Mouse (Mus musculus) fibroblast of lung, adult 2 months (primary cell): ENCODE measurements at regions not wholly inside any gene's neighbourhood (a gene's known extent, or its start where the extent isn't known, plus 50 kb on each side); places are given as distances from the start of the nearest gene placed in this dataset.

Experiments used
- DNase-seq: peaks from one replicate; pipeline ENCODE4 v3.0.0-alpha.2; 2011; ENCODE audit warnings: low read depth

- DNase-seq: peak; percentile 27
Measured at GRCm38 (mm10) chr3:102574320-102574719, 104.6 kb downstream of the Ngf start.

GRCm38 (mm10) chr3:102576896-102577295 lies 107.2 kb downstream of the Ngf start:
- DNase-seq: no peak

- DNase-seq: no peak
Measured at GRCm38 (mm10) chr3:102581830-102582229, 112.1 kb downstream of the Ngf start.

- no peak for DNase-seq
Measured at GRCm38 (mm10) chr3:102585136-102585535, 115.4 kb downstream of the Ngf start.

- no peak for DNase-seq
Measured at GRCm38 (mm10) chr3:102586221-102586620, 116.5 kb downstream of the Ngf start.

- no peak for DNase-seq
Measured at GRCm38 (mm10) chr3:102592041-102592440, 122.3 kb downstream of the Ngf start.

GRCm38 (mm10) chr3:102596944-102597551 lies 127.3 kb downstream of the Ngf start:
- DNase-seq: no peak

- DNase-seq: no peak
Measured at GRCm38 (mm10) chr3:102599061-102599460, 129.3 kb downstream of the Ngf start.

- peak; percentile 45 for DNase-seq
Measured at GRCm38 (mm10) chr3:102602766-102603165, 131.6 kb upstream of the Tspan2 start.

- DNase-seq: no peak
Measured at GRCm38 (mm10) chr3:102605284-102605683, 129.0 kb upstream of the Tspan2 start.

- no peak for DNase-seq
Measured at GRCm38 (mm10) chr3:102610970-102611369, 123.4 kb upstream of the Tspan2 start.

GRCm38 (mm10) chr3:102611398-102612366 lies 122.6 kb upstream of the Tspan2 start:
- DNase-seq: no peak

GRCm38 (mm10) chr3:102619666-102620377 lies 114.5 kb upstream of the Tspan2 start:
- no peak for DNase-seq

- no peak for DNase-seq
Measured at GRCm38 (mm10) chr3:102636076-102636475, 98.3 kb upstream of the Tspan2 start.

- no peak for DNase-seq
Measured at GRCm38 (mm10) chr3:102636674-102637073, 97.7 kb upstream of the Tspan2 start.

- DNase-seq: no peak
Measured at GRCm38 (mm10) chr3:102644276-102644940, 89.9 kb upstream of the Tspan2 start.

GRCm38 (mm10) chr3:102648450-102648849 lies 85.9 kb upstream of the Tspan2 start:
- no peak for DNase-seq

GRCm38 (mm10) chr3:102654962-102655361 lies 79.4 kb upstream of the Tspan2 start:
- DNase-seq: no peak

GRCm38 (mm10) chr3:102657116-102657515 lies 77.2 kb upstream of the Tspan2 start:
- DNase-seq: no peak

GRCm38 (mm10) chr3:102657531-102658060 lies 76.7 kb upstream of the Tspan2 start:
- DNase-seq: no peak

- no peak for DNase-seq
Measured at GRCm38 (mm10) chr3:102659352-102659751, 75.0 kb upstream of the Tspan2 start.

GRCm38 (mm10) chr3:102661296-102661695 lies 73.0 kb upstream of the Tspan2 start:
- DNase-seq: no peak
